Mouse (Mus musculus) layer of hippocampus, adult 8-10 months (tissue): ENCODE data around the gene Gsk3a. TPM values are rescaled to one million over a fixed set of nuclear protein-coding genes. Genes with fewer than 3 reads are reported as not detected.
"Not testable (repeated sequence)": the region's sequence is repeated elsewhere in the genome, so short reads cannot be mapped to it uniquely, and the experiment has no call there.

ENCODE experiments used
- DNase-seq, 2 experiments: peaks; one replicate each; pipeline ENCODE4 v3.0.0; 2022; ENCODE audit warnings: low spot score in 2 of 2
- total RNA-seq, 4 experiments: library from RNA; stranded (reverse); gene quantifications; 2 replicates each; pipeline ENCODE4 v1.2.4; 2022

Gene Gsk3a
- total RNA-seq, 4 experiments from 2014 or later = 198 to 216 (median 204) TPM

DNA sequence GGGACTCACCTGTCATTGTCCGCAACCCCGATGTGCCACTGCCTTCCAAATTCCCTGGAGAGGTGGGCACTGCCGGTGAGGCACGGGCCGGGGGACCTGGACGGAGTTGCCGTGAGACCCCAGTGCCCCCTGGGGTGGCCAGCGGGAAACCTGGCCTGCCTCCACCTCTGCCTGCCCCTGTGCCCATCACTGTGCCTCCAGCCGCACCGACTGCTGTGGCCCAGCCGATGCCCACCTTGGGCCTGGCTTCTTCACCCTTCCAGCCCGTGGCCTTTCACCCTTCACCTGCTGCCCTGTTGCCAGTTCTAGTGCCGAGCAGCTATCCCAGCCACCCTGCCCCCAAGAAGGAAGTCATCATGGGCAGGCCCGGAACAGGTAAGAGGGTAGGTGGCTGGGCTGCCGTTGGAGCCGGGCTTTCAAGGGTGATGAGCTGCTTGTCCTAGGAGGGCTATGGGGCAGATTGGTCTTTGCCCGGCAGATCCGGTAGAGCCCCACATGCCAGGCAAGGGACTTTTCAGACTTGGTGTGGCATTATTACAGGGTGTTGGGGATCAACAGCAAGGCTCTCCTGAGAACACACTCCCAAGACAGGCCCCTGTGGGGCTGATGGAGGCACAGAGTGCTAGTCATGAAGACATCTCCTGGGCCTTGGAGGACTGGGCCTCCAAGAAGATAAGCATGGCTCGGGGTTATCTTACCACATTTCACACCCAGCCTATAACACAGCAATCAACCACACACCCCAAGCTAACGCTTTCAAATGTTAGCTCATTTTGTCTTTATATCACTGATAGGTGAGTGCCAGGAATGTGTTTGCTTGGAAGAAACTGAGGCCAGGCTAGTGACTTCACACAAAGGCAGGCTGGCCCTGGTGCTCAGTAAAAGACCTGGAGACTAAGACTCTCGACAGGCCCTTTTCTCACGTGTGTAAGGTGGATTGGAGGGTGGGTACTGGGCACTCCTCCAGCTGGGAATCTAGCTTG is 35.9 kb upstream of the Gsk3a start:
- no peak for DNase-seq

- no peak for DNase-seq
These were observed 35.0 kb upstream of the Gsk3a start for GRCm38 (mm10) chr7:25272445-25273258.

DNA sequence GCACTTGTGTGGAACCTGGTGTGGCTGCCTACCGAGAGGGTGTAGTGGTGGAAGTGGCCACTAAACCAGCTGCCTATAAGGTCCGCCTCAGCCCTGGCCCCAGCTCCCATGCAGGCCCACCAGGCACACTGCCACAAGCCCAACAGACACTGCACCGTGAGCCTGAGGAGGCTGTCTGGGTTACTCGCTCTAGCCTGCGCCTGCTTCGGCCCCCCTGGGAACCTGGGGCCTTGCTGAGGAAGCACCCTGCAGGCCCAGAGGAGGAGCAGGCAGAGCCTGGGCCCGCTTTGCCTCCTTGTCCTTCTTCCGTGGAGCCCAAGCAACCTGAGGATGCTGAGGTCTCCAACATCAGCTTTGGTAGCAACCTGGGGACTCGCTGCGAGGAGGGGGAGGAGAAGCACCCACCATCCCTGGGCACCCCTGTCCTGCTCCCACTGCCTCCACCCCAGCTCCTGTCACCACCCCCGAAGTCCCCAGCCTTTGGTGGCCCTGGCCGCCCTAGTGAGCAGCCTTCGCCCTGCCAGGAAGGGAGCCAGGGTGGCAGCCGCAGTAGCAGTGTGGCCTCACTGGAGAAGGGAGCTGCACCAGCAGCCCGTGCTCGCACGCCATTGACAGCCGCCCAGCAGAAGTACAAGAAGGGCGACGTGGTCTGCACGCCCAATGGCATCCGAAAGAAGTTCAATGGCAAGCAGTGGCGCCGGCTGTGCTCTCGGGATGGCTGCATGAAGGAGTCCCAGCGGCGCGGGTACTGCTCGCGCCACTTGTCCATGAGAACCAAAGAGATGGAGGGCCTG is 34.2 kb upstream of the Gsk3a start:
- DNase-seq = no peak

DNA sequence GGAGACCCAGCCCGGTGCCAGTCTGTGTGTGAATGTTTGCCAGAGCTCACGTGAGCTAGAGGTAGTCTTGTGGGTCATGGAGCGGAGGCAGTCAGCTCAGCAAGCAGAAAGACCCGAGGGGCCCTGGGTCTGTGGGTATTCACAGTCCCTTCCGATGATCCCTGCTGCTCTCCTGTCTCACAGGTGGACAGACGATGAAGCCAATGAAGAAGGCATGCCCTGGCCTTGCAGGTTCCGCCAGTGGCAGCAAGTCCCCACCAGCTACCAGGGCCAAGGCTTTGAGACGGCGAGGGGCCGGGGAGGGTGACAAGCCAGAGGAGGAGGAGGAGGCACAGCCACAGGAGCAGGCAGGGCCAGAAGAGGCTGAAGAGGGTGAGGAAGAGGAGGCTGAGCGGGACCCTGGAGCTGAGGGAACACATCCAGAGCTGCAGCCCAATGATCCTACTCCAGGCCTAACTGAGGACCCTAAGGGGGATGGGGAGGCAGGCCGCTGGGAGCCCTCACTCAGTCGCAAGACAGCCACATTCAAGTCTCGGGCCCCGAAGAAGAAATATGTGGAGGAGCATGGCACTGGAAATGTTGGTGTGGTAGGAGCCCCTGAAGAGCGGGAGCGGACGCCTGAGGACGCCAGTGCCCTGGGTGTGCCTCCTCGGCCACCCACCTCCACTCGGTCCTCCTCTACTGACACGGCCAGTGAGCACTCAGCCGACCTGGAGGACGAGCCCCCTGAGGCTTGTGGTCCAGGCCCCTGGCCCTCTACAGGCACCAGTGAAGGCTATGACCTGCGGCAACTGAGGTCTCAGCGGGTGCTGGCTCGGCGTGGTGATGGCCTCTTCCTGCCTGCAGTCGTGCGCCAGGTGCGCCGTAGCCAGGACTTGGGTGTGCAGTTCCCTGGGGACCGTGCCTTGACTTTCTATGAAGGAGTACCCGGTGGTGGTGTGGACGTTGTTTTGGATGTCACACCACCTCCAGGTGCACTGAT is 33.3 kb upstream of the Gsk3a start:
- DNase-seq = no peak

GRCm38 (mm10) chr7:25269545-25270271 is 32.1 kb upstream of the Gsk3a start:
- no peak for DNase-seq

GRCm38 (mm10) chr7:25269029-25269428 is 31.4 kb upstream of the Gsk3a start:
- peak in 1 of 2 experiments; percentile 11 for DNase-seq

- DNase-seq = no peak
These were observed 30.9 kb upstream of the Gsk3a start for GRCm38 (mm10) chr7:25268588-25268987.

- DNase-seq = peak; percentile 100
These were observed 30.3 kb upstream of the Gsk3a start for GRCm38 (mm10) chr7:25267751-25268463.

DNA sequence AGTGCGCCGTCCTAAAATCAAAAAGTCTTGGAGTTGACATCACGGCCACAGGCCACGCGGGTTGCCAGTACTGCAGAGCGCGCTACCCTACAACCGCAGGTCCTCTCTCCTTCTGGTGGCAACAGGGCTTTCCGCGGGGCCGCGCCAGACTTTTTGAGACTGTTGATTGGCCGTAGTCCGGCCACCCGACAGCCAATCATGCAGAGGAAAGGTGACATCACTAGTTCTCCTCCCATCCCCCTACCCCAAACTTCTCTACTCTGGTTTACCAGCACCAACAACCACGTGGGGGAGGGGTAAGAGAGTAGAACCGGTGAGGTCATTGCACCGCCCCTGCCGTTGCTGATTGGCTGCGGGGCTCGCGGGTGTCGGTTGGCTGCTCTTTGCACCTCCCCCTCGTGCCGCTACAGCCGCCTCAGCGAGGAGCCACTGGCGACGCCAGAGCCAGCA is 29.7 kb upstream of the Gsk3a start, which contains the start of gene Cic:
Cic (plus strand) TSS at position 404 of the 450 bp plus-strand sequence.
- DNase-seq = peak; percentile 99

- DNase-seq = peak in 1 of 2 experiments; percentile 14
These were observed 28.7 kb upstream of the Gsk3a start for GRCm38 (mm10) chr7:25266180-25266962.

GRCm38 (mm10) chr7:25265743-25266142 is 28.1 kb upstream of the Gsk3a start:
- DNase-seq = not testable (repeated sequence)

GRCm38 (mm10) chr7:25263968-25264870 is 26.6 kb upstream of the Gsk3a start:
- DNase-seq = no peak

DNA sequence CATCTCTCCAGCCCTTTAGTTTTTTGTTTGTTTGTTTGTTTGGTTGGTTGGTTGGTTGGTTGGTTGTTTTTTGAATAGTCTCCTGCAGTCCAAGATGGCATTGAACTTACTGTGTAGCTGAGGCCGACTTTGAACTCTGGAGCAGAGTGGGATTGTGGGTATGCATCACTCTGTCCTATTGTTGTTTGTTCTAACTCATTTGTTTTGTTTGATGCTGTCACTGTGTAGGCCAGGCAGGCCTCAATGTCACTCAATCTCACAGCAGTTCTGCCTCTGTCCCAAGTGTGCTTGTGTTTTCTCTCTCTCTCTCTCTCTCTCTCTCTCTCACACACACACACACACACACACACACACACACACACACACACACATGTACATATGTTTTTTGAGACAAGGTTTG is 24.2 kb upstream of the Gsk3a start:
- DNase-seq = no peak

GRCm38 (mm10) chr7:25251822-25252221 is 14.2 kb upstream of the Gsk3a start:
- no peak for DNase-seq

- no peak for DNase-seq
These were observed 13.6 kb upstream of the Gsk3a start for GRCm38 (mm10) chr7:25251071-25251791.
